Mouse (Mus musculus) spleen, adult 10 weeks (tissue): ENCODE data around the gene Nceh1. TPM values are rescaled to one million over a fixed set of nuclear protein-coding genes. Genes with fewer than 3 reads are reported as not detected.

Experiments used
- polyA plus RNA-seq: library from polyadenylated mRNA; stranded (reverse); fragments of 350-450 nt; fragmentation: Illumina TruSeq; extraction: RNeasy Lipid Tissue Mini Kit (QIAGEN cat#74804); gene quantifications from one replicate; pipeline ENCODE4 v1.2.3, GENCODE M21; 2015; ENCODE audit warnings: low replicate concordance; ENCODE audit not compliant: insufficient read depth

The Nceh1 gene
- polyA plus RNA-seq, result 24.2 TPM

GRCm38 (mm10) chr3:27182733-27183600 lies at the start of gene Nceh1:
TSS of gene Nceh1 (plus strand) at chr3:27182965.

DNA sequence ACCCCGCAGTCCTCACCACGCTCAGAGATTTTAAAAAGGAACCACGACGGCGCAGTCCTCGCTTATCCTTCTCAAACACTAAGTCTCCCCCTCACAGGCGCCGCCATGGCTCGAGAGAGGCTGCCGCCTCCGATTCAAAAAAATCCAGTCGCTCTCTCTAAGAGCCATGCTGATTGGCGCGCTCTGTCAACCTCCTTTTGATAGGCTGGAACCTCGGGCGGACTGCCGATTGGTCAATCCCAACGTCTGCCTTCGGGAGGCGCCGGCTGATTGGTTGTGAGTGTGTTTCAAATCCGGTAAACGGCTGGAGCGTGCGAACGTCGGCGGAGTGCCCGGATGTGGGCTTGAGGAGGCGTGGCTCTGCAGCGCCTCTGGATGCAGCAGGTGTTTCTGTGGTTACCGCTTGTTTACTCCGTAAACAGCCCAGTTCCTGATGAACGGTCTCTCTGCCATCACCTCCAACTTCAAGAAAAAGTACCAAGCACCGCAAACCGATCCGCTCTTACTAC lies 29.0 kb upstream of the Nceh1 start, which contains the start of gene Ect2:
TSS of gene Ect2 (minus strand) at position 178 of the 509 bp plus-strand sequence.

DNA sequence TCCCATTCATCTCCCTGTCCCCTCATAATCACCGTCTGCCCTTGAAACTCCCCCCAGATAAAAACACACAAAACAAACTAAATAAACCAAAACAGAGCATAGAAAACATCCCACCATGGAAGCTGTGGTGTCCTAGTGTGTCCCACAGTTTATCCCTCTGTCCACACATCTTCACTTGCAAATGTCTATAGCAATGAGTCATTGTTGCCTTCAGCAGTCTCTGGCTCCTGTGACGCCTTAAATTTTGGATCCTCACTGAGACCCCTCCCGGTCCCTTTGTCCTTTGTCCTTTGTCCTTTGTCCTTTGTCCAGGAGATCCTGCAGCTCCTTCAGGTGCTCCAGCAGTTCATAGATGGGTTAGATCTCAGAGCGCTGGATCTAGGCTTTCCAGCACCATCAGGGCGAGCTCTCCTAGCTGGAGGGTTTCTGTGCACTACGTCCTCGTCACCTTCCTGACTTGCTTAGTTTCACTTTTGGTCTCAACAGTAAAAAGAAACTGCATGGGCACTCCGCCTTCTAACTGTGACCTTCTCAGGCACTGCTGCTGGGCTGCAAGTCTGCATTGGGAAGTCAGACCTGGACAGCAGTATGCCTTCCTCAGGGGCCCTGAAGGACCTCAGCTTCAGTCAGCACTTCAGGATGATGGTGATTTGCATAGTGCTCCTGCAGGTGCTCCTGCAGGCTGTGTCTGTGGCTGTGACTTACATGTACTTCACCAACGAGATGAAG lies 134.0 kb downstream of the Nceh1 start, which contains the start of gene Tnfsf10:
TSS of gene Tnfsf10 (plus strand) at position 470 of the 729 bp plus-strand sequence.

Other genes with a start within 250 kb of the Nceh1 start
- gene Ect2, start 29.1 kb upstream of the Nceh1 start, polyA plus RNA-seq, result 10.7 TPM
- gene Tnfsf10, start 134.1 kb downstream of the Nceh1 start, polyA plus RNA-seq, result 10.4 TPM
- not detected for gene Ghsr, start 188.4 kb downstream of the Nceh1 start, polyA plus RNA-seq